Mouse (Mus musculus) frontal cortex, postnatal 14 days (tissue): ENCODE results near the gene Paqr5.
A peak's percentile ranks its signal among the peaks of the same experiment; 100 is the strongest.

Source experiments
- DNase-seq, 2 experiments: peaks; one replicate each; pipeline ENCODE4 v3.0.0; 2022; ENCODE audit warnings: low spot score in 2 of 2

Gene Paqr5

GRCm38 (mm10) chr9:61960753-61961152, 65.9 kb downstream of the Paqr5 start:
- no peak for DNase-seq

GRCm38 (mm10) chr9:61959921-61960569, 66.6 kb downstream of the Paqr5 start:
- DNase-seq = no peak

GRCm38 (mm10) chr9:61954707-61955106, 71.9 kb downstream of the Paqr5 start:
- no peak for DNase-seq

GRCm38 (mm10) chr9:61952241-61952640, 74.4 kb downstream of the Paqr5 start:
- no peak for DNase-seq

- peak in 1 of 2 experiments; percentile 57 for DNase-seq
Observed at GRCm38 (mm10) chr9:61947402-61948346, 79.0 kb downstream of the Paqr5 start.

GRCm38 (mm10) chr9:61946623-61947401, 79.8 kb downstream of the Paqr5 start, which contains the start of gene Kif23:
Gene Kif23 (minus strand): TSS chr9:61946774.
- peak; percentile 85 to 94 for DNase-seq

GRCm38 (mm10) chr9:61945973-61946611, 80.6 kb downstream of the Paqr5 start:
- no peak for DNase-seq

- DNase-seq = no peak
Observed at GRCm38 (mm10) chr9:61941054-61941453, 85.6 kb downstream of the Paqr5 start.

GRCm38 (mm10) chr9:61933333-61933732, 93.3 kb downstream of the Paqr5 start:
- no peak for DNase-seq

- DNase-seq = no peak
Observed at GRCm38 (mm10) chr9:61932009-61932408, 94.6 kb downstream of the Paqr5 start.

- DNase-seq = no peak
Observed at GRCm38 (mm10) chr9:61925086-61925660, 101.5 kb downstream of the Paqr5 start.

- no peak for DNase-seq
Observed at GRCm38 (mm10) chr9:61920331-61920730, 106.3 kb downstream of the Paqr5 start.

- no peak for DNase-seq
Observed at GRCm38 (mm10) chr9:61919464-61919863, 107.2 kb downstream of the Paqr5 start.

GRCm38 (mm10) chr9:61917436-61917835, 109.2 kb downstream of the Paqr5 start:
- no peak for DNase-seq

- DNase-seq = no peak
Observed at GRCm38 (mm10) chr9:61916986-61917385, 109.7 kb downstream of the Paqr5 start.

GRCm38 (mm10) chr9:61915393-61916005, 111.2 kb downstream of the Paqr5 start:
- DNase-seq = no peak

- DNase-seq = no peak
Observed at GRCm38 (mm10) chr9:61914917-61915300, 111.7 kb downstream of the Paqr5 start.

- DNase-seq = peak; percentile 93 to 95
Observed at GRCm38 (mm10) chr9:61914203-61914916, 112.3 kb downstream of the Paqr5 start, which contains the start of gene Rplp1. Gene Rplp1 (minus strand): TSS chr9:61914542.

GRCm38 (mm10) chr9:61911300-61912128, 115.1 kb downstream of the Paqr5 start:
- DNase-seq = no peak
